Mouse (Mus musculus): ENCODE results near the gene Kif2c.
"Not testable (repeated sequence)": the region's sequence is repeated elsewhere in the genome, so short reads cannot be mapped to it uniquely, and the experiment has no call there.

Kif2c gene

GRCm38 (mm10) chr4:117188969-117189368, 6.5 kb upstream of the Kif2c start:
- no peak for DNase-seq (ENCODE audit: low spot score)

GRCm38 (mm10) chr4:117182759-117183096, 289 bp upstream of the Kif2c start:
- not testable (repeated sequence) for DNase-seq (ENCODE audit: low spot score)

GRCm38 (mm10) chr4:117169936-117170335, 12.5 kb downstream of the Kif2c start:
- DNase-seq (ENCODE audit: low spot score): no peak

- no peak for DNase-seq (ENCODE audit: low spot score)
Measured at GRCm38 (mm10) chr4:117161183-117161582, 21.3 kb downstream of the Kif2c start.

GRCm38 (mm10) chr4:117159666-117160065, 22.8 kb downstream of the Kif2c start:
- no peak for DNase-seq (ENCODE audit: low spot score)

GRCm38 (mm10) chr4:117156372-117156771, 26.1 kb downstream of the Kif2c start:
- no peak for DNase-seq (ENCODE audit: low spot score)

- peak; percentile 85 for DNase-seq (ENCODE audit: low spot score)
Measured at GRCm38 (mm10) chr4:117155792-117156355, 26.6 kb downstream of the Kif2c start, which contains the start of gene Rps8. Rps8 (minus strand) TSS chr4:117156243.

GRCm38 (mm10) chr4:117155020-117155791, 27.2 kb downstream of the Kif2c start:
- DNase-seq (ENCODE audit: low spot score): no peak

- DNase-seq (ENCODE audit: low spot score): no peak
Measured at GRCm38 (mm10) chr4:117152714-117153113, 29.7 kb downstream of the Kif2c start.

- no peak for DNase-seq (ENCODE audit: low spot score)
Measured at GRCm38 (mm10) chr4:117151416-117151815, 31.0 kb downstream of the Kif2c start.

- DNase-seq (ENCODE audit: low spot score): no peak
Measured at GRCm38 (mm10) chr4:117150212-117150733, 32.2 kb downstream of the Kif2c start.

GRCm38 (mm10) chr4:117149291-117150211, 32.9 kb downstream of the Kif2c start:
- DNase-seq (ENCODE audit: low spot score): no peak

- no peak for DNase-seq (ENCODE audit: low spot score)
Measured at GRCm38 (mm10) chr4:117148815-117149214, 33.6 kb downstream of the Kif2c start.

GRCm38 (mm10) chr4:117148047-117148713, 34.3 kb downstream of the Kif2c start:
- DNase-seq (ENCODE audit: low spot score): no peak

GRCm38 (mm10) chr4:117146176-117146575, 36.3 kb downstream of the Kif2c start:
- DNase-seq (ENCODE audit: low spot score): peak; percentile 68

GRCm38 (mm10) chr4:117145248-117145647, 37.2 kb downstream of the Kif2c start:
- DNase-seq (ENCODE audit: low spot score): no peak

- no peak for DNase-seq (ENCODE audit: low spot score)
Measured at GRCm38 (mm10) chr4:117143023-117143422, 39.4 kb downstream of the Kif2c start.

- DNase-seq (ENCODE audit: low spot score): no peak
Measured at GRCm38 (mm10) chr4:117140613-117141012, 41.8 kb downstream of the Kif2c start.

GRCm38 (mm10) chr4:117139217-117139612, 43.2 kb downstream of the Kif2c start:
- DNase-seq (ENCODE audit: low spot score): peak; percentile 59

- no peak for DNase-seq (ENCODE audit: low spot score)
Measured at GRCm38 (mm10) chr4:117138295-117139216, 43.9 kb downstream of the Kif2c start.

- DNase-seq (ENCODE audit: low spot score): peak; percentile 46
Measured at GRCm38 (mm10) chr4:117136034-117136433, 46.4 kb downstream of the Kif2c start.
